Mouse (Mus musculus) liver, embryonic 14.5 days (tissue): ENCODE measurements around the gene Gm42715.

Experiments
- CTCF ChIP-seq: IDR thresholded peaks from 2 replicates; pipeline ENCODE4 v1.5.1; 2016; ENCODE audit warnings: antibody characterized with exemption, low read depth, control low read depth
- EP300 ChIP-seq: IDR thresholded peaks from 2 replicates; pipeline ENCODE4 v1.6.1; 2016; ENCODE audit warnings: antibody characterized with exemption, low read depth

DNA sequence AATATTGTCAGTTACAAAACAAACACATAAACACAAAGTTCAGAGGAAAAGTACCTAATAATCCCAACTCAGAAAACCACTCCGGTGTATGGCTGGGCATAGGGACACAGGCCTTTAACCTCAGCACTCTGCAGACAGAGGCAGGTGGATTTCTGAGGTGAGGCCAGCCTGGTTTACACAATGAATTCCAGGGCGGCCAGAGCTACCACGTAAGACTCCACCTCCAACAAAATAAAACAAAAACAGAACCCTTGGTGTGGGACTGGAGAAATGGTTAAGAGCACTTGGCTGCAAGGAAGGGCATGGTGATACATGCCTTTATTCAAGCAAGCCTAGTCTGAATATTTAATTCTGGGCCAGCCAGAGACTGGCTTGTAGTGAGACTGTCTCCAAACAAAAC, 27.5 kb upstream of the Gm42715 start:
- TF ChIP-seq EP300 (no peak), CTCF (no peak)
